Mouse (Mus musculus) liver, embryonic 14.5 days (tissue): ENCODE data around the gene Tas2r137.

ENCODE experiments used
- CTCF ChIP-seq: IDR thresholded peaks from 2 replicates; pipeline ENCODE4 v1.5.1; 2016; ENCODE audit warnings: antibody characterized with exemption, low read depth, control low read depth
- EP300 ChIP-seq: IDR thresholded peaks from 2 replicates; pipeline ENCODE4 v1.6.1; 2016; ENCODE audit warnings: antibody characterized with exemption, low read depth

- no peak for TF ChIP-seq CTCF
- no peak for TF ChIP-seq EP300
Measured at GRCm38 (mm10) chr6:40443281-40443928, 47.6 kb upstream of the Tas2r137 start.
